Mouse (Mus musculus): ENCODE measurements at regions not wholly inside any gene's neighbourhood (a gene's known extent, or its start where the extent isn't known, plus 50 kb on each side); places are given as distances from the start of the nearest gene placed in this dataset.

DNA sequence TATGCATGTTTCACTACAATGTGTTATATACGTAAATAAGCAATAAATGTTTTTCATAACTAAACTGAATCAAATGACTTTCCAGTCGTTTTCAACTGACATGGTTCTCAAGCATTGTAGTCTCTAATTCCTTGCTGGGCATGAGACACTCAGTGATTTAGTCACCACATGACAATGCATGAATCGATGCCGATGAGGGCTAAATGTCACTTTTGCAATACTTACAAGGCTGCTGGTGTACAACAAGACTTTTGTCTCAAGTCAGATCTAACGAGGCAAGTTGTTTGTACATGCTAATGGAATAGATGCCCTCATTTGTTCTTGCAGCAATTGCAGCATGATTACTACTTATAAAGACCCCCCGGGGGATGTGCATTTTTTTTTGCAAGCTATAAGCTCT lies 120.2 kb upstream of the Ifne start:
- no peak for TF ChIP-seq CTCF (IDR thresholded peaks at IDR 0.05)
- intact Hi-C loops (cut with DNase I) = loop anchor here (5.0 kb wide), 1 partner anchor 63 kb away; no protein-coding TSS in a partner anchor
- DNase-seq (ENCODE audit: extremely low spot score in 1 of 2, low spot score in 2 of 2) = no peak
- no peak overlapping the region for H3K4me3 ChIP-seq
- H3K27ac ChIP-seq = no peak overlapping the region

DNA sequence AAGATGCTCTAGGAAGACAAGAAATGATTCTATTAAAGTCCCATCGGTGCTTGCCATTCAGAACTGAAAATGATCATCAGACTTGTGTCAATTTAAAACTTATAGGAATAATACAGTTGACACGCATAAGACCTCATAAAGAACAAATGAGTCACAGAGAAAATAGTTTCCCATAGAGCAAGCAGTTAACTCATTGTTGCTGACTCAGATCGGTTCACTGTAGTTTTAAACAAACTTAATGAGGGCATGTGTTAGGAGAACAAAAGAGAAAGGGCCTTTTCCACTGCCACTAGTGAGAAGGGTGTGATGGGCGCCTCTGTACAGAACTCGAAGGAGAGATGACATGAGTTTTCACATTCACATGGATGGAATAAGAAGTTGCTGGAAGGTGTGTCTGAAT lies 118.3 kb upstream of the Ifne start:
- no peak for TF ChIP-seq CTCF (IDR thresholded peaks at IDR 0.05)
- H3K27ac ChIP-seq = no peak overlapping the region
- no peak for DNase-seq (ENCODE audit: extremely low spot score in 1 of 2, low spot score in 2 of 2)
- H3K4me3 ChIP-seq = no peak overlapping the region
- intact Hi-C loops (cut with DNase I) = no loop called here

DNA sequence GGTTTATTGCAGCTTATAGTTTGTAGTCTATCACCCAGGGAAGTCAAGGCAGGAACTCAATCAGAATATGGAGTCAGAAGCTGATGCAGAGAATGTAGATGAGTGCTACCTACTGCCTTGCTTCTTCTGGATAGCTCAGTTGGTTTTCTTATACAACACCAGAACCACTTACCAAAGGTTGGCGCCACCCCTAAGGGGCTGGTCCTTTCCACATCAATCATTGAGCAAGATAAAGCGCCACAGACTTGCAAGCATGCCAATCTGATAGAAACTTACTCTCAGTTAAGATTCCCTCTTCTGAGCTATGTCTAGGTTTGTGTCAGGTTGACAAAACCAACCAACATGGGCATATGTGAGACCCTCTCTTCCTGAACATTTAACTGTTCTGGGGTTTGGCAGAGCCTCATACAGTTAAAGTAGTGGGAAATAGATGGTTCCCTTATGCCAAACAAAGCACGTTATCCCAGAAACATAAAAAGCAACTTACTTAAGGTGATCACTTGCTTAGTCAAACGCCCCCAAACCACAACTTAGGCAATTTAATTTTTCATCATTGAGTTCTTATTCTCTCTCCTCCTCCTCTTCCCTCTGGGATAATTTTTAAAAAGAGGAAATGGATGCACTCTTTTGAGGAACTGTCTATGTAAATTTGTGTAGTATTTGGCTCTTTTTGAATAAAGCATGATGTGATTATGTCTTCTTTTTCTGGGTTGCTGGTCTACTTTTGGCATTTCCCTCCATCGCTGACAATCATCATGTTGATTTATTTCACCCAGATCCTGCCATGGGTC lies 115.3 kb upstream of the Ifne start:
- no peak for TF ChIP-seq CTCF (IDR thresholded peaks at IDR 0.05)
- DNase-seq (ENCODE audit: extremely low spot score in 1 of 2, low spot score in 2 of 2) = no peak
- Histone ChIP-seq H3K4me3 (no peak overlapping the region), H3K27ac (no peak overlapping the region)
- intact Hi-C loops (cut with DNase I) = no loop called here

DNA sequence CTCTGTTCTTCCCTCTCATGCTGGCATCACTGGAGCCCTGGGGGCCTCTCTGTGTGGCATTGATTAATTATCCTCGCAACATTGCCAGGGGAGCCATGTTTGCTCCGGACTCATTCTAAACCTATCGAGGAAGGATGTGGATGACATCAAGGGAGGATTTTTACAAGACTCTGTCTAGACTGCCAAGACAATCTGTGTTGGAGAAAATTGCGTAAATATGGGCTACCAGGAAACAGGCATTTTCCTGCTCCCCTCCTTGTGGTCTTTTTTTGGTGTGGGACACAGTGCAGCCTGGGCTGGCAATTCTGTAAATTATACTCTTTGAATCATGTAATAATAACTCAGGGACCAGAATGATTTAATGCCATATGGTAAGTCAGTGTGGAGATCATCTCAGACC lies 114.5 kb upstream of the Ifne start:
- intact Hi-C loops (cut with DNase I) = no loop called here
- no peak for TF ChIP-seq CTCF (IDR thresholded peaks at IDR 0.05)
- DNase-seq (ENCODE audit: extremely low spot score in 1 of 2, low spot score in 2 of 2) = no peak
- H3K27ac ChIP-seq = no peak overlapping the region
- no peak overlapping the region for H3K4me3 ChIP-seq

DNA sequence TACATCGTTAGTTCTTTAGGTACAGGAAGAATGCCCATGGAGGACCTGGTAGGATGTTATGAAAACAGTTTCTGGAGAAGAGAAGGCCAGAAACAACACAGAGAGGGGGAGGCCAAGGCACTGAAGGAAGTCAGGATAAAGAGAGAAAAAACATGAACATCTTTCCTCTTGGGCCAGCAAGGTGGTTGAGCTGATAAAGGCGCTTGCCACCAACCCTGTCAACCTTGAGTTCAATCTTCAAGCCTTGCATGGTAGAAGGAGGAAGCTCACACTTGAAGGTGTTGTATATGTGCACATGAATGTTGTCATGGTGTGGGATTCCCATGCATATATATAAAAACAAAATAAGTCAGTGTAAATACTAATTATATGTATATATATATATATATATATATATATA lies 112.5 kb upstream of the Ifne start:
- Histone ChIP-seq H3K4me3 (no peak overlapping the region), H3K27ac (no peak overlapping the region)
- intact Hi-C loops (cut with DNase I) = no loop called here
- no peak for DNase-seq (ENCODE audit: extremely low spot score in 1 of 2, low spot score in 2 of 2)
- TF ChIP-seq CTCF (IDR thresholded peaks at IDR 0.05) = no peak

DNA sequence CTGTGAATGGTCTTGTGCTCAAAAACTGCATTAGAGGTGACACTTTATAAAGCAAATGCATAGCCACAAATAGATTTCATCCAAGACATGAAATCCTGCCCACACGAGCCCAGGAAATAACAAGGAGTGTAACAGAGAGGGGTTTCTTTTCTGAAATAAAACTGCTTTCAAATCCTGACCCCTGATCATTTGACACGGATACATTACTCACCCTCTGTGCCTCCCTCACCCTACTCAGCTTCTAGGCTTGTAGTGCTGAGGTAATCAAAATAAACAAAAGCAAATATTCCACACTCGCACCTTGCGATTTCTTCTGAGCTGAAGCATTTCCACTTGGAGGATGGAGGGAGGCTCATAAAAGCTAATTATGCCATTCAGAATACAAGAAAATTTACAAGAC lies 108.4 kb upstream of the Ifne start:
- TF ChIP-seq CTCF (IDR thresholded peaks at IDR 0.05) = no peak
- no peak overlapping the region for H3K27ac ChIP-seq
- H3K4me3 ChIP-seq = no peak overlapping the region
- intact Hi-C loops (cut with DNase I) = no loop called here
- no peak for DNase-seq (ENCODE audit: extremely low spot score in 1 of 2, low spot score in 2 of 2)

DNA sequence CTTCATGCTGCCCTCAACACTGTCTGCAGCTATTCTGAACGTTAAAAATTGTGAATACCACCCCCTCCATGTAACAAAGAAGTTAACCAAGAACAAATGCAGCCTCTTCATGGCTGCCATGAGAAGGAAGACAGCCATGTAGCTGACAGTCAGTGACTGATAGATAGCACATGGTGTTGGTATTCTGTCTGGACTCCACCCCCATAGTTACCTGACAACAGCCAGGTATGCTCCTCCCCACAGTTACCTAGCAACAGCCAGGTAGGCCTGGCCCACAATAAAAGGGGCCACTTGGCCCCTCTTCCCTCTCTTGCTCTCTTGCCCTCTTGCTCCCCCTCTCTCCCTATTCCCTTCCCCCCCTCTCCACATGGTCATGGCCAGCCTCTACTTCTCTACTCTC lies 107.1 kb upstream of the Ifne start:
- Histone ChIP-seq H3K27ac (no peak overlapping the region), H3K4me3 (no peak overlapping the region)
- TF ChIP-seq CTCF (IDR thresholded peaks at IDR 0.05) = no peak
- intact Hi-C loops (cut with DNase I) = no loop called here
- DNase-seq (ENCODE audit: extremely low spot score in 1 of 2, low spot score in 2 of 2) = no peak

DNA sequence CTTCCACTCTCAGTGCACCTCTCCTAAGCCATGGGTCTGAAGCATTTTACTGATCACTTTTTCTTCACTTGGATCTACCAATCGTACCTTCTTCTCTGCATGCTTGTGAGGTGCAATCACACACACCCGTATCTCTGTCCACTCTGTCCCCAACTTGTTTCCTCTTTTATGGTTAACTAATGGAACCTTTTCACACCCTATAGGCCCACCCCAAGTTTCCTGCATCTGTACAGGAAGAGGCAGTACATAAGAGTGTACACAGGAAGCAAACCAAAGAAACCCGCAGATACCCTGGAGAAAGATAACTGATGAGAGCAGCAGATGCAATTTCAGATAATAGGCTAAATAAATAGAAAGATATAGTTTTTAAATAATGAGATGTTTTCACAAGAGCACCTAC lies 102.5 kb upstream of the Ifne start:
- intact Hi-C loops (cut with DNase I) = no loop called here
- Histone ChIP-seq H3K4me3 (no peak overlapping the region), H3K27ac (no peak overlapping the region)
- no peak for TF ChIP-seq CTCF (IDR thresholded peaks at IDR 0.05)
- no peak for DNase-seq (ENCODE audit: extremely low spot score in 1 of 2, low spot score in 2 of 2)

DNA sequence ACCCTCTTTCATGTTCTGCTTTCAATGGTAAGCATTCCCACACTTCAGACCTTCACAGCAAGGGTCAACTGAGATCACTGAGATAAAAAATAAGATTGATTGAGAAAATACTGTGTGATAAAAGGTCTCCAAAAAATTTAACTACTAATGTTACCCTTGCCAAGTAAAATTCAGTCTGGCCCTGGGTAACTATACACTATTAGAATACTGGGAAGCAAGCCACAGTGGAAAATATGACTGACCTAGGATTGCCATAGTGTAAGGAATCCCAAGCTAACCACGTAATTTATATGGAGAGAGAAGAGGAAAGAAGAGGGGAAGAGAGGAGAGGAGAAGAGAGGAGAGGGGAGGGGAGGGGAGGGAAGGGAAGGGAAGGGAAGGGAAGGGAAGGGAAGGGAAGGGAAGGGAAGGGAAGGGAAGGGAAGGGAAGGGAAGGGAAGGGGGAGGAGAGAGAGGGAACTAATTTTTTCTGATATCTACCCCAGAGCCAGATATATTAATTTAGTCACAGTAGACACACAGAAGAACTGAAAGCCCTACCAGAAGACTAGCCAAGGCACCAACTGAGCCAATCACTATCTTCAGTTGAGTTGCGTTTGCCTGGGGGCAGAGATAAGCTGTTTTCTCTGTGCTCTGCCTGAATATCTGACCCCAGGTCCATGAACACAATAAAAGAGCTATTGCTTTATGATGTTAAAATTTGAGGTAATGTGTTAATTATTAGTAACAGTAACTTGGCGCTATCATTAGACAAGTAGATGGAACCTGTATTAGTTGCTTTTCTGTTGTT lies 97.3 kb upstream of the Ifne start:
- no peak overlapping the region for H3K27ac ChIP-seq
- no peak for DNase-seq (ENCODE audit: extremely low spot score in 1 of 2, low spot score in 2 of 2)
- intact Hi-C loops (cut with DNase I) = no loop called here
- H3K4me3 ChIP-seq = no peak overlapping the region
- no peak for TF ChIP-seq CTCF (IDR thresholded peaks at IDR 0.05)

DNA sequence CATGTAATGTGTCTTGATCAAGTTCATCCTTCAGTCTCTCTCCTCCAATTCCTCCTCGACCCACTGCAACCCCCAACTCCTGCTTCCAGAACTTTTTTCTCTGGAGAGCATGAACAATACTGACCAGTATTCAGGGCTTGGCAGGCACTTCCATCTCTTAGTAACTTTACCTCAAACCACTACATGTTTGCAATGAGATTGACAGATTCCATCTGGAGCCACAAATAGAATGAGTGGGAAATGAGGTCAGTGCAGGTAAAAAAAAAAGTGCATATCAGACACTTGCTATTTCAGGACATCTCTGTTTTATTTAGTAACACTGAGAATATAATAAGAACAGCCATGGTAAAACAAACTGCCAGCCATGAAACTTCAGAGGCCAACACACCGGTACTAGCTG lies 94.5 kb upstream of the Ifne start:
- intact Hi-C loops (cut with DNase I) = no loop called here
- Histone ChIP-seq H3K27ac (no peak overlapping the region), H3K4me3 (no peak overlapping the region)
- no peak for DNase-seq (ENCODE audit: extremely low spot score in 1 of 2, low spot score in 2 of 2)
- TF ChIP-seq CTCF (IDR thresholded peaks at IDR 0.05) = no peak

DNA sequence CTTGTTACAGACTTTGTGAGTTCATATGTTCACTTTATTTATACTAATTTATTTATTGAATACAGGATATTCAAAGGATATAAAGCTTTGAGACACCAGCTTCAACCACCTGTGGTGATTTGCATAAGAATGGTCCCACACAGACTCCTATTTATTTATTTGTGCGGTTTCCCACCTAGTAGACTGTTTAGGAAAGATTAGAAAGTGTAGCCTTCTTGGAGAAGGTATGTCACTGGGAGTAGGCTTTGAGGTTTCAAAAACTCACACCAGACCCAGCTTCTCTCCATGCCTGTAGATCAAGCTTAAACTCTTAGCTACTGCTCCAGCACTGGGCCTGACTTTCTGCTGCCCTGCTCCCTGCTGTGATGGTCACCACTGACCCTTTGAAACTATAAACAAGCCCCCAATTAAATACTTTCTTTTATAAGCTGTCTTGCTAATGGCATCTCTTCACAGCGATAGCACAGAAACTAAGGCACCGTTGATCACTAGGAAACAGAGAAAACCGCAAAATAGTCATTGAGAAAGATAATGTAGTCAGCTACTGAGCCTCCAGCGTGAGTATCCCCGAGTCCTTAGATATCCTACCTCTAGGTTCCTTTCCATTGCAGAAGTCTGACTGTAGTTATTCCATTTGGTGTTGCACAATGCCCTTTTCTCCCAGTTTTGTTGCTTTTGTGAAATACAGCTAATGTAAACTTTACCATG lies 89.3 kb upstream of the Ifne start:
- DNase-seq (ENCODE audit: extremely low spot score in 1 of 2, low spot score in 2 of 2) = no peak
- Histone ChIP-seq H3K27ac (no peak overlapping the region), H3K4me3 (no peak overlapping the region)
- intact Hi-C loops (cut with DNase I) = no loop called here
- no peak for TF ChIP-seq CTCF (IDR thresholded peaks at IDR 0.05)

DNA sequence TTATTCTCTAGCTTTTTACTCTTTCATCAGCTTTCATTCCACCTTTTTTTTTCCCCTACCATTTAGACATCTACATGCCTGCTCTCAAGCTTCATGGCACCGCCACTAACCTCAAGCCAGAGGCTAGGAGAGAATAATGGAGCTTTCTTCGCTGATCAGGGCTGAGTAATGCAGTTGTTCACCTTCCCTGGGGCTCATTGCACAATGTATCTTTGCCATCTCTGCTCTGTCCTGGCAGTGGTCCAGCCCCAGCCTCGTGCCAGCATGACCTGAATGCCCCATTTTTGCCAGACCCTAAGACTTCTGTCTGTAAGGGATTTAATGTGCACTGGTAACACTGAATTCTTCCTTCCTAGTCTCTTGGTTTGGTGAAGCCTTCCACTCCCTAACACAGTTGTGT lies 79.6 kb upstream of the Ifne start:
- no peak for DNase-seq (ENCODE audit: extremely low spot score in 1 of 2, low spot score in 2 of 2)
- intact Hi-C loops (cut with DNase I) = no loop called here
- H3K27ac ChIP-seq = no peak overlapping the region
- TF ChIP-seq CTCF (IDR thresholded peaks at IDR 0.05) = no peak
- H3K4me3 ChIP-seq = no peak overlapping the region

All from left cerebral cortex, adult 2 months (tissue).